Mouse (Mus musculus): ENCODE measurements around the gene Ube2i.
"Not testable (repeated sequence)": the region's sequence is repeated elsewhere in the genome, so short reads cannot be mapped to it uniquely, and the experiment has no call there.

Gene Ube2i

GRCm38 (mm10) chr17:25252643-25253042 lies 21.8 kb downstream of the Ube2i start:
- DNase-seq = no peak

GRCm38 (mm10) chr17:25250181-25250835 lies 24.1 kb downstream of the Ube2i start:
- no peak for DNase-seq

GRCm38 (mm10) chr17:25248033-25248750 lies 26.2 kb downstream of the Ube2i start:
- DNase-seq = no peak

DNA sequence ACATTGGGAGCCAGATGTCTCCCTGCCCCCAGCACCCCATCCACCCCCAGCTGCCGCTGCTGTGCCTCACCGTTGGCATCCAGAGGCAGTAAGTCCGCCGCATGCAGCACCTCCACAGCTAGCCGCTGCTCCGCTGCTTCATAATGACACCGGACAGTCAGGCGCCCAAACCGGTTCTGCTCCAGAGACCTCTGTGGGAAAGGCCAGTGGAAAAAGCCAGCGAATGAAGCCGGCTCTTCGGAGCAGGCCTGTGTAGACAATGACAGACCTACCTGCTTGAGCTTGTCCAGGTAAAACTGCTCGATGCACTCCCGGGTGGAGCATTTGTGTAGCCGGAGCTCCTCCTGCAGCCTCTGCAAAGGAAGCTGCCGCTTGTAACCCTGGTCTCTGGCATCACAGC lies 30.2 kb downstream of the Ube2i start:
- DNase-seq = no peak

- DNase-seq = no peak
Observed at GRCm38 (mm10) chr17:25243131-25243780, 31.2 kb downstream of the Ube2i start.

GRCm38 (mm10) chr17:25239695-25240636 lies 34.5 kb downstream of the Ube2i start, which contains the start of the genes Gnptg and Tsr3:
TSS of gene Gnptg (minus strand) at chr17:25240124.
TSS of gene Tsr3 (plus strand) at chr17:25240170.
- peak; percentile 83 for DNase-seq

GRCm38 (mm10) chr17:25235635-25236034 lies 38.8 kb downstream of the Ube2i start:
- DNase-seq = no peak

- not testable (repeated sequence) for DNase-seq
Observed at GRCm38 (mm10) chr17:25231621-25232020, 42.8 kb downstream of the Ube2i start.

DNA sequence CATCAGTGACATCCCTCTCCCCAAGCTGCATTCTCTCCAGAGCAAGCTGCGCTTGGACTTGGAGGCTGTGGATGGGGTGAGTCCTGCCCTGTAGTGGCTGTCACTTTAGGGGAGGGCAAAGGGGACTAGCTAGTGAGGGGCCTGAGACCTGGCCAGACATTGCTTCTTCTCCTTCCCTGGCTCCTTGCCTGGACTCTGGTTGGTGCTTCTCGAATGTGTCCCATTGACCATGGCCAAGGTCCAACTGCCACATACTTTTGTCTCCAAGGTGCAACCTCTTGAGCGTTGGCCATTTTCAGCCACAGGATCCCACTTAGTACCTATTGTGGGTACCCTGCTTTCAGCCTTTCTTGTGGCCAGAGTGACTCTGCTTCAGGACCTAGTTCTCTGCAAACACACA lies 43.7 kb downstream of the Ube2i start:
- peak; percentile 79 for DNase-seq

- DNase-seq = peak; percentile 67
Observed at GRCm38 (mm10) chr17:25230014-25230655, 44.3 kb downstream of the Ube2i start.

- peak; percentile 83 for DNase-seq
Observed at GRCm38 (mm10) chr17:25227991-25228390, 46.4 kb downstream of the Ube2i start.

GRCm38 (mm10) chr17:25225659-25226058 lies 48.8 kb downstream of the Ube2i start:
- DNase-seq = no peak

- DNase-seq = peak; percentile 48
Observed at GRCm38 (mm10) chr17:25224586-25225222, 49.7 kb downstream of the Ube2i start.

DNA sequence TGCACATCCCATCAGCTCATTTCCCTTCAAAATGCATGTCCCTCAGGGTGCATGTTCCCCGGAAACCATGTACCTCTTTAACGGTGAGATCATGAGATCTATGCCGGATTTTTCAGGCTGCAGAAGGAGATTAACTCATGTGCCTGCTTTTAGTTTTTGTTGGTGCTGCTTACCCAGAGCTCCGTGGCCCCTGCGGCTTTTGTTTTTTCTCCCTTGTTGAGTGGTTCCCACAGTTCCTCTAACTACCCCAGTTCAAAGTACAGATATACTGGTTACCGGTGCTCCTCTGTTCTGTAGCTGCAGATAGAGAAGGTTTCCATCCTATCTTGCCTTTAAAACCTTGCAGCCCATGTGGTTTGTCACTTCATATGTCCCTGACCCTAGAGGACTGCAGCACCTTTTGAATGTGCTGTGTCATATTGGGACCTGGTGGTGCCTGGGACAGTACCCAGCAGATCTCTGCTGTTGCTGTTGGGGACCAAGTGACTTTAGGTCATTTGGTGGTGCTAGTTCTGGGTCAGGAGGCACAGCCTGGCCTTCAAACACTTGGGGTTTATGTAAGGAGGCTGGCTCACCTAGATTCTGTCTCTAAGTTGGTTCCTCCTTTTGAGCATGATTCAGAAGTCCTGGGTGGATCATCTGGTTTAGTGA lies 51.3 kb downstream of the Ube2i start:
- DNase-seq = peak; percentile 50

GRCm38 (mm10) chr17:25222504-25222940 lies 51.9 kb downstream of the Ube2i start:
- peak; percentile 36 for DNase-seq

GRCm38 (mm10) chr17:25221821-25222503 lies 52.5 kb downstream of the Ube2i start:
- peak; percentile 83 for DNase-seq

DNA sequence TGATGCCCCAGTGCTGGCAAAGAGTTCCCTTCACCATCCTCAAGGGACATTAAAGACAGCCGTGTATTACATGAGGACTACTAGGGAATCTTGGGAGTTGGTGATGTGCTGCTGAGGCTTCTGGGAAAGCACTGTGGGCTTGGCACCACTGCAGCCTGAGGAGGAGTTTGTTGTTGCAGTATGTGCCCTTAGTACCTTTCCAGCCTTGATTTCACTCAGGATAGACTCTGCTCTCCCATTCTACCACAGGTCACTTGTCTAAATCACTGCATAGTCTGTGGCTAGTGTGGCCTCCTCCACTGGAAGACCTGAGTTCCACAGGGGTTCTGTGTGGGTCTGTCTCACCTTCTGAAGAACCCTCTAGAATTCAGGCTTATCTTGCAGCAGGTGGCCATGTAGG lies 53.7 kb downstream of the Ube2i start:
- peak; percentile 61 for DNase-seq

DNA sequence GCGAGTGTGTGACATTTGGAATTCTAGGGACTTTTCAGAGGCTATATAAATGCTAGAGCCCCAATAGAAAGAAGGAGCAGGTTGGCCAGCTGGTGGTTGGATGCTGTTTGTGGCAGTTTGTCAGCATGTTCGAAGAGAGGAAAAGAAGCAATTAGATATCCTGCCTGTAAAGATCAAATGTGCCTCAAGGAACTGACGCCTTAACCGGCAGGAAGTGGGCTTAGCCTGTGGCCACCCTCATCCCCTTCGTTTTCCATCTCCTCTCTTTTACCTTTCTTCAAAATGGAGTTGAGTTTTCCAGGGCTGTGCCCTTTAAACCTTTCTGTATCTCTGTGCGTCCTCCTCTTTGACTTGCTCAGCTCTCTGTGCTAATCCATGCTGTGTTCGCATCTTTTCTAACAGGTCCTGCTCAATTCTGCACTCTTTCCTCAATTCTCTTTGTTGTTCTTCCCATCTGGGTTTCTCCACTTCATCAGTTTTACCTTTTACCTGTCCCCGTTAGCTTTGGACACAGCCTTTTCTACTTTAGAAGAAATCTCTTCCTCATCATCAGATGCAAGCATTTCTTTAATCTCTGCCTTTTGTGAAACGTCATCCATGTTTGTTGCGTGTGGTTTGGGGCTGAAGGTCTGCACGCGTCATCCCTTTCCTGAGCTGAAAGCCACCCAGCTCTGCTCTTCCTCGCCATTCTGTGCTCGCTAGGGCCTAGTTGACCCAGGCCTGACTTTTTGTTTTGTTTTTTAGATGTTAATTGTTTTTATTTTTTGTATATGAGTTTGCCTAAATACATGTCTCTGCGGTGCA lies 54.7 kb downstream of the Ube2i start:
- no peak for DNase-seq

GRCm38 (mm10) chr17:25218967-25219366 lies 55.5 kb downstream of the Ube2i start:
- DNase-seq = no peak

DNA sequence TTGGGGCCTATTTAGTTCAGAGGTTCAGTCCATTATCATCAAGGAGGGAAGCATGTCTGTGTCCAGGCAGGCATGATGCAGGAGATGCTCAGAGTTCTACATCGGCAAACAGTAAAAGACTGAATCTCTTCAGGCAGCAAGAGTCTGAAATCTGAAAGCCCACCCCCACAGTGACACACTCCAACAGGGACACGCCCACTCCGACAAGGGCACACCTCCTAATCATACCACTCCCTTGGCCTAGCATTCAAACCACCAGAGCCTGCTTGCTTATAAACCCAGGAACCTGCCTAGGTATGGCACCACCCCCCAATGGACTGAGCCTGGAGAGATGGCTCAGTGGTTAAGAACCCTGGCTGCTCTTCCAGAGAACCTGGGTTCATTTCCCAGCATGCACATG lies 59.0 kb downstream of the Ube2i start:
- DNase-seq = no peak
